Mouse (Mus musculus) thymus, adult 2 months (tissue): ENCODE results near the gene Avpr1b.

Experiments
- CTCF ChIP-seq: fragments of 200-500 bp; IDR thresholded peaks from 2 replicates; pipeline ENCODE4 v1.5.1; 2012; ENCODE audit warnings: mild to moderate bottlenecking, control low read depth, low read length, moderate library complexity, borderline replicate concordance; ENCODE audit not compliant: control insufficient read depth, poor library complexity, insufficient read depth; ENCODE audit errors: extremely low read depth
- POLR2A ChIP-seq: fragments of 200-500 bp; IDR thresholded peaks from 2 replicates; pipeline ENCODE4 v1.6.1; 2012; ENCODE audit warnings: mild to moderate bottlenecking, low read length, control low read depth, moderate library complexity; ENCODE audit not compliant: control insufficient read depth, poor library complexity, insufficient read depth; ENCODE audit errors: extremely low read depth

DNA sequence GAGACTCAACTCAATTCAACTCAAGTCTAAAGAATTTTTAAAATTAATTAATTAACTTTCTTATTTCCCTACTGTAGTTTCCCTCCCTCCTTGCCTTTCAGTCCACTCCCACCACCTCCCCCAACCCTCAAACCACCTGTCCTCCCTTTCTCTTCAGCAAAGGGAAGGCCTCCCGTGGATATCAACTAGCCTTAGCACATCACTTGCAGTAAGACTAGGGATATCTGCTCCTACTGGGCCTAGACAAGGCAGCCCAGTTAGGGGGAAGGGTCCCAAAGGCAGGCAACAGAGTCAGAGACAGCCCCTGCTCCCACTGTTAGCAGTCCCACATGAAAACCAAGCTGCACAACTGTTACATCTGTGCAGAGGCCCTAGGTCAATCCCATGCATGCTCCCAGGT, 17.1 kb downstream of the Avpr1b start:
- no peak for TF ChIP-seq CTCF
- no peak for TF ChIP-seq POLR2A
